Comparison of ENCODE assay signal across 23 mouse cellular contexts in the genomic region with DNA sequence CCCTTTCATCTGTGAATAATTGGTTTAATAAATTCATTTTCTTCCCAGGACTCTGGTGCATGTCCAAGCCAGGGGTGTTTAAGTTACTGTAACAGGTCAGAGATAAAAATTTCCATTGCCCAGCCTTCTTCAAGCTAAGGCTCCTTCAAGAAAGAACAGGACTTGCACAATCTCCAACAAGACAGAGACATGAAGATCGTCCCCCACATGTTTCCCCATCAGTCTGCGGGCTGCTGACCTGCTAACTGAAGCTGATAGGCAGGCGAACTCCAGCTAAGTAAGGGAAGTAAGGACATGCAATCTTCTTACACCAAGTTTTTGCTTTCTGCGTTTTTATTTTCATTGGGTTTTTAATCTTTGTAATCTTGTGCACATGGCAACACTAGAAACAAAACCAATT. TPM values are rescaled to one million over a fixed set of nuclear protein-coding genes. Genes with fewer than 3 reads are reported as not detected.
DNase-seq lines count a peak whose midpoint lies in the region; ATAC-seq and TF ChIP-seq lines count a peak whose summit lies in the region.
"Had no signal": no experiment of that assay in that cellular context is flagged by ENCODE, and none has a peak within 500 bp of the region (broad histone marks: within the 10 kb centered on the region; RNA-seq: fewer than 3 reads in every experiment).

No protein-coding gene starts in this region.

- no peak for DNase-seq in frontal cortex, postnatal 25 days (ENCODE audit: low spot score in 2 of 2)
- no peak for DNase-seq in kidney, postnatal 0 days (ENCODE audit: low spot score)
- no peak for DNase-seq in kidney, adult 8-10 months
- peak; percentile 16 for DNase-seq in lung, postnatal 25 days (ENCODE audit: low spot score)
- DNase-seq in lung, postnatal 14 days = no peak
- DNase-seq: adrenal gland, postnatal 10 days; cerebellum, adult 9-11 months; heart, adult 2 months; heart, postnatal 36 days; left cerebral cortex, postnatal 4 days; thymus, adult 2 months had no signal

- no peaks in the 10 kb centered on the region for H3K9me3 ChIP-seq in kidney, postnatal 0 days (replicated peaks; ENCODE audit: low read length)
- H3K9me3 ChIP-seq in intestine, embryonic 16.5 days (ENCODE audit: control insufficient read depth, low read length) = no peaks in the 10 kb centered on the region
- H3K9me3 ChIP-seq: G1E; liver, embryonic 12.5 days; midbrain, embryonic 12.5 days; neural tube, embryonic 13.5 days had no signal

- ATAC-seq in frontal cortex, adult (ENCODE audit: low TSS enrichment) = 0 out of 2 replicates have a peak, but pooled peaks have one; percentile 20
- ATAC-seq in kidney, postnatal 0 days (replicated peaks; ENCODE audit: low FRiP score, low read depth) = no peak
- ATAC-seq in megakaryocyte, adult 5-6 weeks (ENCODE audit: poor library complexity, severe bottlenecking) = peak; percentile 85
- ATAC-seq in intestine, embryonic 16.5 days = no peak
- ATAC-seq: activated CD4-positive, CD25-positive, alpha-beta regulatory T cell, adult 4 months; inflammation-experienced regulatory T-cells, adult 6 months; liver, embryonic 12.5 days had no signal

- peak overlapping the region; percentile 33; the same call in 1 of the 2 replicates for H3K27ac ChIP-seq in kidney, postnatal 0 days
- no peak overlapping the region for H3K27ac ChIP-seq in intestine, embryonic 16.5 days (ENCODE audit: low read length)
- H3K27ac ChIP-seq: heart, adult 2 months; liver, embryonic 12.5 days; midbrain, embryonic 12.5 days; neural tube, embryonic 13.5 days had no signal

- no peaks in the 10 kb centered on the region for H3K27me3 ChIP-seq in kidney, postnatal 0 days (ENCODE audit: insufficient read depth, low read length)
- no peaks in the 10 kb centered on the region for H3K27me3 ChIP-seq in intestine, embryonic 16.5 days (replicated peaks; ENCODE audit: control insufficient read depth, insufficient read depth, low read length)
- H3K27me3 ChIP-seq: liver, embryonic 12.5 days; midbrain, embryonic 12.5 days; neural tube, embryonic 13.5 days had no signal

- H3K4me3 ChIP-seq in kidney, postnatal 0 days (replicated peaks; ENCODE audit: low read depth, low read length) = no peak overlapping the region
- H3K4me3 ChIP-seq in intestine, embryonic 16.5 days (ENCODE audit: low read length) = no peak overlapping the region
- H3K4me3 ChIP-seq: heart, adult 2 months; liver, embryonic 12.5 days; midbrain, embryonic 12.5 days; neural tube, embryonic 13.5 days had no signal

- no peaks in the 10 kb centered on the region for H3K4me1 ChIP-seq in kidney, postnatal 0 days (replicated peaks; ENCODE audit: insufficient read depth, low read length)
- H3K4me1 ChIP-seq in intestine, embryonic 16.5 days (ENCODE audit: control insufficient read depth, insufficient read depth, low read length) = peaks cover 6% of the 10 kb centered on the region; the same call in 1 of the 2 replicates
- H3K4me1 ChIP-seq: liver, embryonic 12.5 days; midbrain, embryonic 12.5 days; neural tube, embryonic 13.5 days had no signal

- H3K9ac ChIP-seq in kidney, postnatal 0 days (ENCODE audit: low read depth, low read length) = no peak overlapping the region
- no peak overlapping the region for H3K9ac ChIP-seq in intestine, embryonic 16.5 days (ENCODE audit: low read depth, low read length)
- H3K9ac ChIP-seq: liver, embryonic 12.5 days; midbrain, embryonic 12.5 days; neural tube, embryonic 13.5 days had no signal

- whole genome bisulfite sequencing in kidney, postnatal 0 days = 41% methylated on average over 4 of the region's 4 CpGs
- 73% methylated on average over 4 of the region's 4 CpGs for WGBS in intestine, embryonic 16.5 days

- H3K4me2 ChIP-seq in kidney, postnatal 0 days (ENCODE audit: low read length) = no peak overlapping the region
- H3K4me2 ChIP-seq in intestine, embryonic 16.5 days (ENCODE audit: low read depth, low read length) = no peak overlapping the region
- H3K4me2 ChIP-seq: liver, embryonic 12.5 days; midbrain, embryonic 12.5 days; neural tube, embryonic 13.5 days had no signal

- no peak for TF ChIP-seq CTCF in kidney, postnatal 0 days (IDR thresholded peaks at IDR 0.05; ENCODE audit: low read depth)

- H3K36me3 ChIP-seq in kidney, postnatal 0 days (ENCODE audit: insufficient read depth, low read length) = no peaks in the 10 kb centered on the region
- no peaks in the 10 kb centered on the region for H3K36me3 ChIP-seq in intestine, embryonic 16.5 days (ENCODE audit: control insufficient read depth, insufficient read depth, low read length)
- H3K36me3 ChIP-seq: G1E; liver, embryonic 12.5 days; midbrain, embryonic 12.5 days; neural tube, embryonic 13.5 days had no signal

RNA-seq across cellular contexts. Expression of a gene that starts 45.8 kb away (rescaled TPM):
- 6.4 and 7.4 TPM in 2 replicates for polyA plus RNA-seq in kidney, postnatal 0 days (2015; fragmentation: Nextera tagmentation; extraction: Ambion mirVana)
- 0.04 TPM in 1 of 2 replicates, not detected in the other for total RNA-seq in megakaryocyte, adult 5-6 weeks (2015)
- 0.20 TPM in 1 of 2 replicates, not detected in the other for total RNA-seq in megakaryocyte, adult 5-6 weeks (2017)
- polyA plus RNA-seq in intestine, embryonic 16.5 days (2015; fragmentation: Nextera tagmentation; extraction: Ambion mirVana) = 0.50 and 0.51 TPM in 2 replicates
- polyA plus RNA-seq: activated CD4-positive, CD25-positive, alpha-beta regulatory T cell, adult 4 months; forebrain, embryonic 11.5 days; G1E; inflammation-experienced regulatory T-cells, adult 6 months; liver, embryonic 12.5 days had no signal

RNA-seq across cellular contexts. Expression of a gene that starts 54.7 kb away (rescaled TPM):
- polyA plus RNA-seq in kidney, postnatal 0 days (2015; fragmentation: Nextera tagmentation; extraction: Ambion mirVana) = 1.2 and 1.4 TPM in 2 replicates
- 0.38 TPM in 1 of 2 replicates, not detected in the other for total RNA-seq in megakaryocyte, adult 5-6 weeks (2015)
- 0.11 TPM in 1 of 2 replicates, not detected in the other for total RNA-seq in megakaryocyte, adult 5-6 weeks (2017)
- 0.04 TPM in 1 of 2 replicates, not detected in the other for polyA plus RNA-seq in intestine, embryonic 16.5 days (2015; fragmentation: Nextera tagmentation; extraction: Ambion mirVana)
- total RNA-seq: adrenal gland, postnatal 10 days; G1E had no signal
- polyA plus RNA-seq: activated CD4-positive, CD25-positive, alpha-beta regulatory T cell, adult 4 months; forebrain, embryonic 11.5 days; G1E; heart, embryonic 14.5 days; inflammation-experienced regulatory T-cells, adult 6 months; liver, embryonic 12.5 days; lung, embryonic 16.5 days; midbrain, embryonic 12.5 days had no signal

Comparison
In these comparisons a context has a peak if more than half of its experiments do, and no peak if none do; other contexts are left out.
1. ATAC-seq: peak in frontal cortex, adult (single experiment) and megakaryocyte, adult 5-6 weeks (single experiment); none in kidney, postnatal 0 days (single experiment) and intestine, embryonic 16.5 days (single experiment).